Comparison of ENCODE assay signal across 15 mouse cellular contexts in the genomic region with DNA sequence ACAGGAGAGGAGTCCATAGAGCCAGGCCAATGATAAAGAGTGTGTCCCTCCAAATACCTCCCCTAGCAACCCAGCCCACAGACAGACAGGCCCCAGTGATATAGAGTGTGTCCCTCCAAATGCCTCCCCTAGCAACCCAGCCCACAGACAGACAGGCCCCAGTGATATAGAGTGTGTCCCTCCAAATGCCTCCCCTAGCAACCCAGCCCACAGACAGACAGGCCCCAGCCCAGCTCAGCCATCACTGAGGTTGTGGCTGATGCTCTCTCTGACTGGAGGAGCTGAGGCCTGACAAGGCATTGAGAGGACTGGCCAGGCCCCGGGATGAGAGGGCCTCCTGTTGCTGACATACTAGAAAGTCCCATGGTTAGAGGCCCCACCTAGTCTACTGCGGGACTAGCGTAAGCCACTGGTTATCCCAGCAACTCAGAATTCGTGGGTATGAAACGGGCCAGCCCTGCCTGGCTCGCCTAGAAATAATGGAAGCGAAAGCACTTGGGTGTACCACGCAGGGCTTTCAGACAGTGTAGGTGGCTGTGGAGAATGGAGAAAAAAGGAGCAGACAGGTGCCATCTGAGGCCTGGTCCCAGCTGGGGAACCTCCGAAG. TPM values are rescaled to one million over a fixed set of nuclear protein-coding genes. Genes with fewer than 3 reads are reported as not detected.
"Had no signal": no experiment of that assay in that cellular context is flagged by ENCODE, and none has a peak within 500 bp of the region (broad histone marks: within the 10 kb centered on the region; RNA-seq: fewer than 3 reads in every experiment).

No protein-coding gene starts in this region.

- H3K9me3 ChIP-seq: limb, embryonic 15.5 days; liver, embryonic 12.5 days; lung, embryonic 15.5 days; midbrain, embryonic 13.5 days; neural tube, embryonic 13.5 days had no signal

- H3K27ac ChIP-seq: left cerebral cortex, adult 2 months; limb, embryonic 15.5 days; liver, embryonic 12.5 days; lung, embryonic 15.5 days; midbrain, embryonic 13.5 days; neural tube, embryonic 13.5 days; stomach, postnatal 0 days had no signal

- H3K9ac ChIP-seq: limb, embryonic 15.5 days; liver, embryonic 12.5 days; lung, embryonic 15.5 days; midbrain, embryonic 13.5 days; neural tube, embryonic 13.5 days had no signal

- H3K4me3 ChIP-seq: left cerebral cortex, adult 2 months; limb, embryonic 15.5 days; liver, embryonic 12.5 days; lung, embryonic 15.5 days; midbrain, embryonic 13.5 days; myocyte; neural tube, embryonic 13.5 days had no signal

- H3K4me2 ChIP-seq: limb, embryonic 15.5 days; liver, embryonic 12.5 days; lung, embryonic 15.5 days; midbrain, embryonic 13.5 days; neural tube, embryonic 13.5 days had no signal

- DNase-seq: kidney, adult 8-10 months; kidney, postnatal 25 days; lung, postnatal 14 days; retina, postnatal 1 day; right cerebral cortex, postnatal 4 days had no signal

- H3K36me3 ChIP-seq: limb, embryonic 15.5 days; liver, embryonic 12.5 days; lung, embryonic 15.5 days; midbrain, embryonic 13.5 days; neural tube, embryonic 13.5 days had no signal

- ATAC-seq: intestine, postnatal 0 days; liver, embryonic 12.5 days; midbrain, embryonic 13.5 days had no signal

RNA-seq across cellular contexts. Expression of gene Tbx21, which starts 2.5 kb away (rescaled TPM):
- polyA plus RNA-seq: limb, embryonic 11.5 days; limb, embryonic 15.5 days; liver, embryonic 12.5 days; myocyte had no signal
